Mouse (Mus musculus) central nervous system, embryonic 11.5 days (tissue): ENCODE data around the gene Ylpm1. TPM values are rescaled to one million over a fixed set of nuclear protein-coding genes. Genes with fewer than 3 reads are reported as not detected.

ENCODE experiments used
- polyA plus RNA-seq: library from polyadenylated mRNA; depleted of rRNA; stranded (reverse); fragments of >200 nt; gene quantifications from 2 replicates; pipeline ENCODE4 v1.2.3, GENCODE M21; 2012; rRNA removed

Gene Ylpm1
- polyA plus RNA-seq, result 58.6 and 94.2 TPM in 2 replicates

GRCm38 (mm10) chr12:84996083-84996496, at the start of gene Ylpm1:
Ylpm1 (plus strand) TSS chr12:84996321.

GRCm38 (mm10) chr12:84970428-84971096, 25.6 kb upstream of the Ylpm1 start, which contains the start of the genes Fcf1 and Arel1:
Fcf1 (plus strand) TSS chr12:84970897.
Arel1 (minus strand) TSS chr12:84970900.

GRCm38 (mm10) chr12:85110698-85111592, 114.8 kb downstream of the Ylpm1 start, which contains the start of the genes Prox2 and Dlst:
Prox2 (minus strand) TSS chr12:85110759.
Dlst (plus strand) TSS chr12:85110833.

Other genes with a start within 250 kb of the Ylpm1 start
- gene Npc2, start 223.2 kb upstream of the Ylpm1 start, polyA plus RNA-seq, result 68.1 and 84.8 TPM in 2 replicates
- 84.7 and 103 TPM in 2 replicates for gene Isca2, start 223.1 kb upstream of the Ylpm1 start, polyA plus RNA-seq
- 0.32 and 0.73 TPM in 2 replicates for gene Ltbp2, start 119.8 kb upstream of the Ylpm1 start, polyA plus RNA-seq
- 184 and 232 TPM in 2 replicates for gene Fcf1, start 25.4 kb upstream of the Ylpm1 start, polyA plus RNA-seq
- 23.6 and 33.2 TPM in 2 replicates for gene Arel1, start 25.4 kb upstream of the Ylpm1 start, polyA plus RNA-seq
- gene Prox2, start 114.4 kb downstream of the Ylpm1 start, polyA plus RNA-seq, result 1.7 and 2.0 TPM in 2 replicates
- gene Dlst, start 114.5 kb downstream of the Ylpm1 start, polyA plus RNA-seq, result 161 and 182 TPM in 2 replicates
- gene Rps6kl1, start 154.9 kb downstream of the Ylpm1 start, polyA plus RNA-seq, result 2.7 and 3.4 TPM in 2 replicates
- 3.4 and 6.9 TPM in 2 replicates for gene Pgf, start 181.5 kb downstream of the Ylpm1 start, polyA plus RNA-seq
- 118 and 258 TPM in 2 replicates for gene Eif2b2, start 223.2 kb downstream of the Ylpm1 start, polyA plus RNA-seq